Mouse (Mus musculus) lung, adult 2 months (tissue): ENCODE measurements around the gene Mfsd4b5.

Experiments
- CTCF ChIP-seq: fragments of 200-500 bp; IDR thresholded peaks from 2 replicates; pipeline ENCODE4 v1.5.1; 2011; ENCODE audit warnings: mild to moderate bottlenecking, low read length, control low read depth; ENCODE audit not compliant: insufficient read depth
- POLR2A ChIP-seq: fragments of 200-500 bp; IDR thresholded peaks from 2 replicates; pipeline ENCODE4 v1.6.1; 2011; ENCODE audit warnings: low read depth, mild to moderate bottlenecking, control low read depth, low read length, borderline replicate concordance; ENCODE audit errors: extremely low read depth

GRCm38 (mm10) chr10:39986466-39986865, at the start of gene Mfsd4b5:
- TF ChIP-seq CTCF (no peak), POLR2A (no peak)
